Mouse (Mus musculus) intestine, embryonic 15.5 days (tissue): Measurements from ENCODE around the gene Gtpbp10. TPM values are rescaled to one million over a fixed set of nuclear protein-coding genes. Genes with fewer than 3 reads are reported as not detected.
A peak's percentile ranks its signal among the peaks of the same experiment; 100 is the strongest.

ENCODE experiments used
- ATAC-seq: fragments of 200-750 bp; cut with Nextera tagmentation; 2 replicates; pipeline ENCODE4 v1.8.0; 2017; ENCODE audit warnings: moderate TSS enrichment, moderate library complexity
- H3K27ac ChIP-seq: fragments of 300-500 bp; sonication (generic); 2 replicates; pipeline ENCODE4 v1.5.1; 2015; ENCODE audit warnings: mild to moderate bottlenecking, inconsistent platforms
- H3K27me3 ChIP-seq: fragments of 300-500 bp; sonication (generic); replicated peaks from 2 replicates; pipeline ENCODE4 v1.6.1; 2015; ENCODE audit warnings: inconsistent platforms
- H3K36me3 ChIP-seq: fragments of 300-500 bp; sonication (generic); 2 replicates; pipeline ENCODE4 v1.6.1; 2015; ENCODE audit warnings: inconsistent platforms
- H3K4me1 ChIP-seq: fragments of 300-500 bp; sonication (generic); replicated peaks from 2 replicates; pipeline ENCODE4 v1.6.1; 2015; ENCODE audit warnings: inconsistent platforms
- H3K4me2 ChIP-seq: fragments of 300-500 bp; sonication (generic); replicated peaks from 2 replicates; pipeline ENCODE4 v1.6.1; 2015; ENCODE audit warnings: mild to moderate bottlenecking, inconsistent platforms
- H3K4me3 ChIP-seq: fragments of 300-500 bp; sonication (generic); replicated peaks from 2 replicates; pipeline ENCODE4 v1.5.1; 2015; ENCODE audit warnings: inconsistent platforms
- H3K9ac ChIP-seq: fragments of 300-500 bp; sonication (generic); 2 replicates; pipeline ENCODE4 v1.6.1; 2015; ENCODE audit warnings: inconsistent platforms
- H3K9me3 ChIP-seq: fragments of 300-500 bp; sonication (generic); 2 replicates; pipeline ENCODE4 v1.6.1; 2016; ENCODE audit warnings: inconsistent platforms
- WGBS: fragments of 180-500 bp; shearing (Covaris S2); methylation state at CpG from one replicate; pipeline ENCODE4 v1.1.7; 2015; 5-methylcytosine and 5-hydroxymethylcytosine counted together
- polyA plus RNA-seq: library from polyadenylated mRNA; unstranded; fragments of >200 nt; fragmentation: Nextera tagmentation; extraction: Ambion mirVana; gene quantifications from 2 replicates; pipeline ENCODE4 v1.2.1, GENCODE M21; 2015

Gene Gtpbp10
- polyA plus RNA-seq: 29.2 and 32.5 TPM in 2 replicates

DNA sequence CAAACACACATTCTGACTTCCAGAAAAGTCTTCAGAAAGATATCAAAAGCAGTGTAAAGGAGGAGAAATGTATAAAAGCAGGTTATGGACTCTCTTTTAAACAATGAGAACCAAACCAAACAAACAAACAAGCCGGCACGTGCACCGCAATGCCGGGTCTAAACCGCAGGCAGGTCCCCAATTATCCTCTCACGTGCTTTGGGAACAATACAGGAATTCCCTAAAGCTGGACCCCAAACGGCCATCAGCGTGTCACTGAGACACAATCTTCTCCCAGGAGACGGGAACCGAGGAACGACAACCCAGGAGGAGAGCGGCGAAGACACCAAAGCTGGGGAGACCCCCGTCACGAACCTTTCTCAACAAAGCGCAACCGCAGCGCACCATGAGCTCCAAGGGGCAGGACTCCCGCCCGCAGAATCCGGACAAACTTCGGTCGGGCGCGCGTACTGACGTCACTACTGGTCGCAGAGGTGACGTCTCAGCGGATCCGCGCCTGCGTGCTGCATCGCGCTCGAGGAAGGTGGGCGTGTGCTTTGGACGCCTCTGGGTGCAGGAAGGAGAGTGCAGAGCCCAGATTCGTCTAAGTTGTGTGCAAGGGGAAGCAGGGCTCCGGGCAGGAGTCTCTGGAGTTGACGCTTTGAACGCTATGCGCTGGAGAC lies at the start of gene Gtpbp10:
Gtpbp10 (minus strand) TSS at position 460 of the 662 bp plus-strand sequence.
- Histone ChIP-seq H3K4me1 (no peaks in the 10 kb centered on the region), H3K27ac (0 out of 2 replicates have a peak within 1 kb of the TSS, but pooled peaks have one; percentile 54), H3K27me3 (no peaks in the 10 kb centered on the region), H3K9ac (peak within 1 kb of the TSS; percentile 76), H3K4me3 (peak within 1 kb of the TSS; percentile 68), H3K36me3 (peaks cover 6% of the 10 kb centered on the region), H3K4me2 (peak within 1 kb of the TSS; percentile 67), H3K9me3 (no peaks in the 10 kb centered on the region)
- WGBS: under 1% methylated on average over 43 of the region's 43 CpGs
- ATAC-seq: peak; percentile 100

DNA sequence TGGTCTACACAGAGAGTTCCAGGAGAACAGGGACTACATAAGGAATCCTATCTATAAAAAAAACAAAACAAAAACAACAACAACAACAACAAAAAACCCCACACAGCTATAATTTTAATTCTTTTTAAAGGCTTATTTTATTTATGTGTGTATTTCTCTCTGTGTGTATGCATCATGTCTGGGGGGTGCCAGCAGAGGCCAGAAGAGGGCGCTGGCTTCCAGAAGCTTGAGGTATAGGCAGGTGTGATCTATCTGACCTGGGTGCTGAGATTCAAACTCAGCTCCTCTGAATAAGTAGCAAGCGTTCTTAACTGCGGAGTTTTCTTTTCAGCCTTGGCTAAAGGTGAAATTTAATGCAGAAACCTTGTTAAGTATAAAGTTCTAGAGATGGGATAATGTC lies 28.3 kb upstream of the Gtpbp10 start:
- H3K9ac ChIP-seq: no peak overlapping the region
- H3K27me3 ChIP-seq: no peaks in the 10 kb centered on the region
- no peaks in the 10 kb centered on the region for H3K4me1 ChIP-seq
- ATAC-seq: no peak
- no peaks in the 10 kb centered on the region for H3K9me3 ChIP-seq
- WGBS: 85% methylated on average over 3 of the region's 3 CpGs
- H3K4me3 ChIP-seq: no peak overlapping the region
- no peaks in the 10 kb centered on the region for H3K36me3 ChIP-seq
- no peak overlapping the region for H3K27ac ChIP-seq
- H3K4me2 ChIP-seq: no peak overlapping the region

DNA sequence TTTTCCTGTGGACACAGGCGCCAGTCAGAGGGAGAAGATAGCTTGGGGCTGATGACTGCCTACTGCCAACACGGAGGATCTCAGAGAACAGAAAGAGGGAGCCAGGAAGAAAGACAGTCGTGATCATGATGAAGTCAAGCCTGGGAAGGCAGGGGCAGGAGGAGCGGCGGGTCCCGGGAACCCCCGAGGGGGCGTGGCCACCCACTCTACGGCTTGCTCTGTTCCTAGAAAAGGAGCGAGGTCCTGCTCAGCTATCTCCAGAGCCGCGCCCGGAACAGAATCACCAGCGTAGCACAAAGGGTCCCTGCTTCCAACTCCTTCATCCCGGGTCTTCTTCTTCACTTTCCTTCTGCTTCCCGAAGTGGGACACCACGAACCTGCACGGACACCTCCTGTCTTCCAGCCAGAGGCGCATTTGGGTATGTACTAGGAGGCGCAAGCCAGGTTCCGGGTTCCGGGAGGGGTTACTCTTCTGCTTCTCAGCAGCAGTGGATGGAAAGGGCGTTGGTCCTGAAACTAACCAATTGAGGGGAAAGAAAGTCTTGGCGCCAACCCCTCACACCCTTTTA lies 14.5 kb upstream of the Gtpbp10 start, which contains the start of gene Gm8773:
Gm8773 (plus strand) TSS at position 51 of the 569 bp plus-strand sequence.
- peak; percentile 88 for ATAC-seq
- Histone ChIP-seq H3K9me3 (no peaks in the 10 kb centered on the region), H3K9ac (peak within 1 kb of the TSS; percentile 41; the same call in 1 of the 2 replicates), H3K36me3 (no peaks in the 10 kb centered on the region), H3K27me3 (no peaks in the 10 kb centered on the region), H3K4me1 (no peaks in the 10 kb centered on the region), H3K4me2 (peak within 1 kb of the TSS; percentile 93), H3K4me3 (peak within 1 kb of the TSS; percentile 55), H3K27ac (no peak within 1 kb of the TSS)
- 2% methylated on average over 24 of the region's 24 CpGs for WGBS

DNA sequence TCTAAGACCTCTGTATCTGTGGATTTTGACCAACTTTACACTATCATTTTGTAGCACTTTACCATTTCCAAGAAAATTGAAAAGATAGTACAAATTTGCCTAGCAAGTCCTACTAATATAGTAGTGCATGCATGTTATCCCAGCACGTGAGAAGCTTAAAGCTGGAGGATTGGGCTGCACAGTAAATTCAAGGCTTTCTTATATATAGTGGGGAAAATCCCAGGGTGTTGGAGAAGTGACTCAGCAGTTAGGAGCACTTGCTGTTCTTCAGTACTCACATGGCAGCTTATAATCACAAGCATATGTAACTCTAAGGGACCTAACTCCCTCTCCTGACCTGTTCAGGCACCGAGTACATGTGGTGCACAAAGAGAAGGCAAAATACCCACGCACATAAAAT lies 3.1 kb upstream of the Gtpbp10 start:
- Histone ChIP-seq H3K9me3 (no peaks in the 10 kb centered on the region), H3K36me3 (no peaks in the 10 kb centered on the region), H3K4me3 (no peak overlapping the region), H3K4me2 (no peak overlapping the region), H3K27me3 (no peaks in the 10 kb centered on the region), H3K4me1 (no peaks in the 10 kb centered on the region), H3K9ac (no peak overlapping the region), H3K27ac (no peak overlapping the region)
- no peak for ATAC-seq
- 72% methylated on average over 3 of the region's 3 CpGs for WGBS

DNA sequence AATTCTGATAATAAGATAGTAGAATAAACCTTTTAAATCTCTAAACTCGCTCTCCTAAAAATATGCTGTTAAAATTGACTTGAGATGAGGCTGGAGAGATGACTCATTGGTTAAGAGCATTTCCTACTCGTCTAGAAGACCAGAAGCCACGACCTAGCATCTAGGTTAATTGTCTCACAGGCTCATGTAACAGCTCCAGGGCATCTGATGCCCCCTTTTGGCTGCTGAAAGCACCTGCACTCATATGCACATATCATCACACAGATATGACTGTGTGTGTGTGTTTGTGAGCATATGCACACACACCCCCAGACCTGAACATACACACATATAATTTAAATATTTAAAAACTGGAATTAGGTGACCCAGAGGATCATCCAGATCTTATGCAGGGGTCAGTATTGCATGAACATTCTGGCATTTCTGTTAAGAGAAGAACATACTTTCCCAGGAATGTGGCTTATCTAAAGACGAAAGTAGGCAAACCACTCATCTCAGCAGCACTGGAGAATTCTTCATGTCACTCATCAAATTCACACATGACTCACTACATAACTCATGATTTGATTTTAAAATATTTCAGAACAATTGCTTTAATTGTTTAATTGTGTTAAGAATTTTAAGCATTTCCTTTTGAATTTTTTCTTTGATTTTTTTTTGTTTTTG lies 1.8 kb upstream of the Gtpbp10 start:
- H3K9ac ChIP-seq: no peak overlapping the region
- H3K27me3 ChIP-seq: no peaks in the 10 kb centered on the region
- no peaks in the 10 kb centered on the region for H3K9me3 ChIP-seq
- no peaks in the 10 kb centered on the region for H3K4me1 ChIP-seq
- ATAC-seq: no peak
- 76% methylated on average over 4 of the region's 4 CpGs for WGBS
- no peaks in the 10 kb centered on the region for H3K36me3 ChIP-seq
- H3K4me2 ChIP-seq: no peak overlapping the region
- no peak overlapping the region for H3K27ac ChIP-seq
- H3K4me3 ChIP-seq: no peak overlapping the region

DNA sequence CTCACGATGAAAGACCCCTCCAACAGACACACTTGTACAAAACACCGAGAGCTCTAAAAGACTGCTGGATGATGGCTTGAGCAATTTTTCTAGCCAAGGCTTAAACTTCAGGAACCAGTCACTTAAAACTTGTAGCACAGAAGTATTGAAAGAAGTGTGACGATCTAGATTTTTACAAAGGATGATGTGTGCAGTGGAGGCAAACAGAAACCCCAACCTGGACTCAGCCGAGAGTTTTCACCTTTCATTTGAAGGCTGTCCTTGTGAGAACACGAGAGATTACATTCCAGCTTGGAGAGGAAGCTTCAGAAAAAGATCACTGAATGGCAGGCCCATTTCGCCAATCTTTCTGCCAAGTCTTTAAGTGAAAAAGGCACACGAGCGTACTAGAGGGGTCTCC lies 460 bp upstream of the Gtpbp10 start:
- ATAC-seq: peak; percentile 27; the same call in 1 of the 2 replicates
- Histone ChIP-seq H3K4me3 (peak overlapping the region; percentile 68), H3K9ac (peak overlapping the region; percentile 76), H3K4me2 (peak overlapping the region; percentile 67), H3K4me1 (no peaks in the 10 kb centered on the region), H3K36me3 (peaks cover under 1% of the 10 kb centered on the region; the same call in 1 of the 2 replicates), H3K27me3 (no peaks in the 10 kb centered on the region), H3K27ac (no peak overlapping the region), H3K9me3 (no peaks in the 10 kb centered on the region)
- WGBS: 36% methylated on average over 8 of the region's 8 CpGs

DNA sequence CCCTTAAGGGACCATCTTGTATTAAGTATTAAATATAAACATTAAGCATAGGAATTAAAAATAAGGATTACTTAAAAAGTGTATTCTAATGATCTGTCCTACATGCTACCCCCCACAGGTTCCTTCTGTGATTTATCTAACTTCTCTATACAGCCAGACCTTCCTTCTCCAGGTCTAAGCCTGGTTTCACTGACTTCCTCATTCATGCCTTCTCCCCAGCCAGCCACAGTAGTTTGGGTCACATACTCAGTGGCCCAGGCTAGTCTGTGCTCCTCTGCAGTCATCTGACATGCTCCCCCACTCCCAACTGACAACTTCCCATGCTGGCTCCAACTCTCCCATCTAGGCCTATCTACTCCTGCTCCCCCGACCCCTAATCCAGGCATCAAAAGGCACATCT lies 8.2 kb downstream of the Gtpbp10 start:
- ATAC-seq: no peak
- H3K36me3 ChIP-seq: peaks cover 14% of the 10 kb centered on the region
- 92% methylated on average over 1 of the region's 1 CpGs for WGBS

DNA sequence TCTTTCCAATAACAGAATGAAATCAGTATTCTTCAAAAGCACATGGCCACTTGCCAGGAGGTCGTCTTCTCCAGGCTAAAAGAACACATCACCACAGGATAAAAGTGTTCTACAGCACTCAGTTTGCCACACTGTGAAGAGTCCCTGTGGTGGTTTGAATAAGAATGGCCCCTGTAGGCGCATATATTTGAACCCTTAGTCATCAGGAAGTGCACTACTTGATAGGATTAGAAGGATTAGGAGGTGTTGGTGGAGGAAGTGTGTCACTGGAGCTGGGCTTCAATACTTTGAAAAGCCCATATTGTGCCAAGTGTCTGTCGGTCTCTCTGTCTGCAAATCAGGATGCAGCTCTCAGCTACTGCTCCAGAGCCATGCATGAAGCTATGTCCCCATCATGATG lies 19.0 kb downstream of the Gtpbp10 start:
- Histone ChIP-seq H3K9ac (no peak overlapping the region), H3K4me1 (no peaks in the 10 kb centered on the region), H3K4me3 (no peak overlapping the region), H3K36me3 (peaks cover 14% of the 10 kb centered on the region; the same call in 1 of the 2 replicates), H3K27me3 (no peaks in the 10 kb centered on the region), H3K27ac (no peak overlapping the region), H3K9me3 (no peaks in the 10 kb centered on the region), H3K4me2 (no peak overlapping the region)
- 75% methylated on average over 3 of the region's 3 CpGs for WGBS
- no peak for ATAC-seq

More for the DNA sequence above, 8.2 kb downstream of the Gtpbp10 start:
- H3K4me3 ChIP-seq: no peak overlapping the region
- no peaks in the 10 kb centered on the region for H3K9me3 ChIP-seq
- H3K4me1 ChIP-seq: no peaks in the 10 kb centered on the region
- no peak overlapping the region for H3K9ac ChIP-seq
- no peaks in the 10 kb centered on the region for H3K27me3 ChIP-seq
- no peak overlapping the region for H3K4me2 ChIP-seq
- H3K27ac ChIP-seq: no peak overlapping the region

DNA sequence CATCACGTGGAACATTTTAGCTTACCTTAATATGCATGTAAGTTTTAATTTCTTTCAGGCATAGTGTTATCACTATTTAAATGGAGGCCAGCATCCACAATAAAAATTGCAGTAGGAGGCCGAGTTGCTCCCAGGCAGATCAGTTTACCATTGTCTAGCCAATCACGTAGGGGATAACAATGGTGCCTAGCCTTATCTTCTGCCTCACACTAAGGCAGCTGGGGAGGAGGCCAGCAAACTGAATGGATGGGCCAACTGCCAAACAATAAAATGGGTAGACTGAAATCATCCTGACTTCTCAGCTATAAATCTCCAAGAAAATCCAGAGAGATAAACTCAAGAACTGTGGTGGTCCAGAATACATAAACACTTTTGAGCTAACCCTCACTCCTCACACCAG lies 19.6 kb downstream of the Gtpbp10 start:
- Histone ChIP-seq H3K9me3 (no peaks in the 10 kb centered on the region), H3K27ac (no peak overlapping the region), H3K4me3 (no peak overlapping the region), H3K9ac (no peak overlapping the region), H3K4me1 (no peaks in the 10 kb centered on the region), H3K4me2 (no peak overlapping the region), H3K27me3 (no peaks in the 10 kb centered on the region), H3K36me3 (peaks cover 14% of the 10 kb centered on the region; the same call in 1 of the 2 replicates)
- 73% methylated on average over 3 of the region's 3 CpGs for WGBS
- ATAC-seq: no peak

DNA sequence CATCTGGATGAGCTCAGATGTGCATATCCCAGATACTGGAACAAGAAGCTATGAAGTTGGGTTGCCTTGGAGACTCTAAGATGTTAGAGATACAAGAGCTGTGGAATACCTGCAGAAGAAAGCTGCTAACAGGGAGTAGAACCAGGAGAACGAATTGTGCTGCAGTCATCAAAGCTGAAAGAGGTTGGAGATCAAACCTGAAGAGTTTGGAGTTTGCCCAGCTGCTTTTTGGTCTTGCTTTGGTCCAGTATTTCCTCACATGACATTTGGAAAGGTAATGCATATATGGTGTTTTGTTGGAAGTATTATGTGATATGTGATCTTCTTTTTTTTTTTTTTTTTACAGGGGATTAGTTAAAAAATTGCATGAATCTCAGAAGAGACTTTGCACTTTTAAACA lies 23.2 kb downstream of the Gtpbp10 start:
- Histone ChIP-seq H3K4me3 (no peak overlapping the region), H3K27ac (no peak overlapping the region), H3K4me1 (no peaks in the 10 kb centered on the region), H3K36me3 (peaks cover 3% of the 10 kb centered on the region; the same call in 1 of the 2 replicates), H3K9ac (no peak overlapping the region), H3K27me3 (no peaks in the 10 kb centered on the region), H3K9me3 (no peaks in the 10 kb centered on the region), H3K4me2 (no peak overlapping the region)
- ATAC-seq: no peak
- WGBS: 84% methylated on average over 1 of the region's 1 CpGs

DNA sequence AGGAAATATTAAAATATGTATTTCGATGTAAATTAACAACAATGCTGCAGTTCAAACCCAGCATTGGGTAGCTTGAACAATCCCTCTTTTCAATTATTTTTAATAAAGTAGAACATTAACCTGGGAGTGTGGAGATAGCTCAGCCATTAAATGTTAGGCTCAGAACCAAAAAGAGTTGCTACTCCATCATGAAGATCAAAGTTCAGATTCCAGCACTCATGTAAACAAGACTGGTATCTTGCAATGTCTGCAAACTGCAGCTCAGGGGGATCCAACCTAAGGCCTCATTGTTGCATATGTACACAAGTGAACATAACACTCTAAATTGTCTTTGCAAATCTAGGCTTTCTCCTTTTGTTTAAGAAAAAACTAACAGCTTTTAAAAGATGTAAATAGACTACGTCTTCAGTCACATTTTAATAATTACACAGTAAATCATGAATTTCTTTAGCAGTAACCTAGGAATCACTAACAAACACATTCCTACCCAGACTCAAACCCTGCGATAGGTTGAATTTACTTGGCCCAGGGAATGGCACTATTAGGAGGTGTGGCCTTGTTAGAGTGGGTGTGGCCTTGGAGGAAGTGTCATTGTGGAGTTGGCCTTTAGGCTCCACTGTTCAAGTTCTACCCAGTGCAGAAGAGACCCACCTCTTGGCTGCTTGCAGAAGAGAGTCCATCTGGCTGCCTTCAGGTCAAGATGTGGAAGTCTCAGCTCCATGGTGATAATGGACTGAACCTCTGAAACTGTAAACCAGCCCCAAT lies 25.5 kb downstream of the Gtpbp10 start:
- Histone ChIP-seq H3K4me3 (no peak overlapping the region), H3K27me3 (no peaks in the 10 kb centered on the region), H3K27ac (no peak overlapping the region), H3K9ac (no peak overlapping the region), H3K4me2 (no peak overlapping the region), H3K9me3 (no peaks in the 10 kb centered on the region), H3K4me1 (no peaks in the 10 kb centered on the region), H3K36me3 (no peaks in the 10 kb centered on the region; the same call in 1 of the 2 replicates)
- 63% methylated on average over 3 of the region's 3 CpGs for WGBS
- peak; percentile 79 for ATAC-seq

DNA sequence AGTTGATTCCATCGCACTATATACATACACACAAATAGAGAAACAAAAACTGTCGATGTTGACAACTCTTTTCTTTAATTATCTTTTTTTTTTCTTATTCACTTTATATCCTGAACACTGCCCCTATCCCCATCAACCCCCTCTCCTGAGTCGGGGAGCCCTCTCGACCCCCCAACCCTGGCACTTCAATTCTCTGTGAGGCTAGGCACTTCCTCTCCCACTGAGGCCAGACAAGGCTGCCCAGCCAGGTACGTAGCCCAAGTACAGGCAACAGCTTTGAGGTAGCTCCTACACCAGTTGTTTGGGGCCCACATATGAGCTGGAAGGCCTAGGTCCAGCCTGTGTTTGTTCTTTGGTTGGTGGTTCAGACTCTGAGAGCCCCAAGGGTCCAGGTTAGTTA lies 43.9 kb downstream of the Gtpbp10 start:
- H3K9me3 ChIP-seq: no peaks in the 10 kb centered on the region

More for the DNA sequence above, 43.9 kb downstream of the Gtpbp10 start:
- Histone ChIP-seq H3K9ac (no peak overlapping the region), H3K27ac (no peak overlapping the region), H3K4me2 (no peak overlapping the region), H3K36me3 (0 out of 2 replicates have a peak, but pooled peaks cover 3% of the 10 kb centered on the region), H3K4me1 (no peaks in the 10 kb centered on the region), H3K4me3 (no peak overlapping the region), H3K27me3 (no peaks in the 10 kb centered on the region)
- ATAC-seq: no peak
- 79% methylated on average over 5 of the region's 5 CpGs for WGBS
